Mouse (Mus musculus) forebrain, embryonic 13.5 days (tissue): ENCODE results near the gene Hmga1. TPM values are rescaled to one million over a fixed set of nuclear protein-coding genes. Genes with fewer than 3 reads are reported as not detected.

Source experiments
- ATAC-seq: fragments of 200-750 bp; cut with Nextera tagmentation; 2 replicates; pipeline ENCODE4 v1.8.0; 2017
- H3K27ac ChIP-seq: fragments of 300-500 bp; sonication (generic); 2 replicates; pipeline ENCODE4 v1.5.1; 2015; ENCODE audit warnings: inconsistent platforms, mild to moderate bottlenecking, moderate library complexity
- H3K27me3 ChIP-seq: fragments of 300-500 bp; sonication (generic); 2 replicates; pipeline ENCODE4 v1.6.1; 2015; ENCODE audit warnings: mild to moderate bottlenecking, inconsistent platforms
- H3K36me3 ChIP-seq: fragments of 300-500 bp; sonication (generic); 2 replicates; pipeline ENCODE4 v1.6.1; 2015; ENCODE audit warnings: mild to moderate bottlenecking, inconsistent platforms; ENCODE audit not compliant: poor library complexity, severe bottlenecking
- H3K4me1 ChIP-seq: fragments of 300-500 bp; sonication (generic); 2 replicates; pipeline ENCODE4 v1.6.1; 2015; ENCODE audit warnings: inconsistent platforms
- H3K4me2 ChIP-seq: fragments of 300-500 bp; sonication (generic); 2 replicates; pipeline ENCODE4 v1.6.1; 2015; ENCODE audit warnings: inconsistent platforms, mild to moderate bottlenecking, moderate library complexity
- H3K4me3 ChIP-seq: fragments of 300-500 bp; sonication (generic); 2 replicates; pipeline ENCODE4 v1.5.1; 2015; ENCODE audit warnings: mild to moderate bottlenecking, inconsistent platforms
- H3K9ac ChIP-seq: fragments of 300-500 bp; sonication (generic); 2 replicates; pipeline ENCODE4 v1.6.1; 2015; ENCODE audit warnings: mild to moderate bottlenecking, inconsistent platforms
- H3K9me3 ChIP-seq: fragments of 300-500 bp; sonication (generic); replicated peaks from 2 replicates; pipeline ENCODE4 v1.6.1; 2016; ENCODE audit warnings: inconsistent platforms
- WGBS: fragments of 180-500 bp; shearing (Covaris S2); methylation state at CpG from one replicate; pipeline ENCODE4 v1.1.7; 2015; 5-methylcytosine and 5-hydroxymethylcytosine counted together
- polyA plus RNA-seq: library from polyadenylated mRNA; unstranded; fragments of >200 nt; fragmentation: Nextera tagmentation; extraction: Ambion mirVana; gene quantifications from 2 replicates; pipeline ENCODE4 v1.2.1, GENCODE M21; 2015

The Hmga1 gene
- polyA plus RNA-seq, 1 experiment from 2014 or later = 147 TPM

GRCm38 (mm10) chr17:27600869-27601268 is 44.6 kb downstream of the Hmga1 start:
- 78% methylated on average over 5 of the region's 5 CpGs for WGBS
- ATAC-seq = no peak

GRCm38 (mm10) chr17:27603036-27603435 is 46.7 kb downstream of the Hmga1 start:
- no peak overlapping the region for H3K27ac ChIP-seq
- no peaks in the 10 kb centered on the region for H3K27me3 ChIP-seq
- H3K9me3 ChIP-seq = no peaks in the 10 kb centered on the region
- peaks cover 41% of the 10 kb centered on the region for H3K4me1 ChIP-seq
- H3K4me2 ChIP-seq = no peak overlapping the region
- H3K36me3 ChIP-seq = peaks cover 3% of the 10 kb centered on the region
- 85% methylated on average over 2 of the region's 2 CpGs for WGBS
- 0 out of 2 replicates have a peak overlapping the region, but pooled peaks have one; percentile 8 for H3K9ac ChIP-seq
- ATAC-seq = no peak
- H3K4me3 ChIP-seq = no peak overlapping the region

More at GRCm38 (mm10) chr17:27600869-27601268, 44.6 kb downstream of the Hmga1 start:
- peaks cover 13% of the 10 kb centered on the region for H3K36me3 ChIP-seq
- no peaks in the 10 kb centered on the region for H3K9me3 ChIP-seq
- H3K9ac ChIP-seq = no peak overlapping the region
- H3K4me2 ChIP-seq = no peak overlapping the region
- no peaks in the 10 kb centered on the region for H3K27me3 ChIP-seq
- H3K27ac ChIP-seq = peak overlapping the region; percentile 6; the same call in 1 of the 2 replicates
- H3K4me3 ChIP-seq = no peak overlapping the region
- peaks cover 46% of the 10 kb centered on the region for H3K4me1 ChIP-seq

GRCm38 (mm10) chr17:27603522-27604234 is 47.4 kb downstream of the Hmga1 start:
- H3K4me3 ChIP-seq = no peak overlapping the region
- H3K9ac ChIP-seq = 0 out of 2 replicates have a peak overlapping the region, but pooled peaks have one; percentile 8
- no peaks in the 10 kb centered on the region for H3K27me3 ChIP-seq
- H3K27ac ChIP-seq = no peak overlapping the region
- H3K9me3 ChIP-seq = no peaks in the 10 kb centered on the region
- H3K4me2 ChIP-seq = no peak overlapping the region
- ATAC-seq = no peak
- H3K36me3 ChIP-seq = peaks cover 8% of the 10 kb centered on the region
- 83% methylated on average over 21 of the region's 21 CpGs for WGBS
- peaks cover 41% of the 10 kb centered on the region for H3K4me1 ChIP-seq

- H3K4me1 ChIP-seq = peaks cover 44% of the 10 kb centered on the region
- H3K36me3 ChIP-seq = peaks cover 16% of the 10 kb centered on the region
- no peak overlapping the region for H3K4me2 ChIP-seq
- no peak for ATAC-seq
- H3K27me3 ChIP-seq = no peaks in the 10 kb centered on the region
- no peak overlapping the region for H3K4me3 ChIP-seq
- 86% methylated on average over 7 of the region's 7 CpGs for WGBS
- no peak overlapping the region for H3K9ac ChIP-seq
- H3K9me3 ChIP-seq = no peaks in the 10 kb centered on the region
- no peak overlapping the region for H3K27ac ChIP-seq
Measured at GRCm38 (mm10) chr17:27609576-27609975, 53.3 kb downstream of the Hmga1 start.

- 80% methylated on average over 10 of the region's 10 CpGs for WGBS
- Histone ChIP-seq H3K4me3 (no peak overlapping the region), H3K36me3 (peaks cover 17% of the 10 kb centered on the region), H3K4me2 (no peak overlapping the region), H3K4me1 (peaks cover 47% of the 10 kb centered on the region), H3K27me3 (no peaks in the 10 kb centered on the region), H3K9ac (no peak overlapping the region), H3K27ac (no peak overlapping the region), H3K9me3 (no peaks in the 10 kb centered on the region)
- no peak for ATAC-seq
Measured at GRCm38 (mm10) chr17:27610679-27611518, 54.6 kb downstream of the Hmga1 start.

- 75% methylated on average over 3 of the region's 3 CpGs for WGBS
- no peaks in the 10 kb centered on the region for H3K27me3 ChIP-seq
- H3K4me2 ChIP-seq = no peak overlapping the region
- peaks cover 20% of the 10 kb centered on the region for H3K36me3 ChIP-seq
- no peak overlapping the region for H3K27ac ChIP-seq
- no peak overlapping the region for H3K4me3 ChIP-seq
- no peak for ATAC-seq
- H3K4me1 ChIP-seq = peaks cover 44% of the 10 kb centered on the region
- H3K9ac ChIP-seq = no peak overlapping the region
- H3K9me3 ChIP-seq = no peaks in the 10 kb centered on the region
Measured at GRCm38 (mm10) chr17:27611519-27611884, 55.2 kb downstream of the Hmga1 start.

- Histone ChIP-seq H3K36me3 (peaks cover 25% of the 10 kb centered on the region), H3K4me2 (no peak overlapping the region), H3K9ac (no peak overlapping the region), H3K9me3 (peaks cover 2% of the 10 kb centered on the region; the same call in 1 of the 2 replicates), H3K4me3 (no peak overlapping the region), H3K4me1 (peaks cover 44% of the 10 kb centered on the region), H3K27me3 (no peaks in the 10 kb centered on the region), H3K27ac (no peak overlapping the region)
- WGBS = 80% methylated on average over 5 of the region's 5 CpGs
- ATAC-seq = no peak
Measured at GRCm38 (mm10) chr17:27611994-27612393, 55.7 kb downstream of the Hmga1 start.

GRCm38 (mm10) chr17:27613016-27613415 is 56.7 kb downstream of the Hmga1 start:
- no peak for ATAC-seq
- 66% methylated on average over 4 of the region's 4 CpGs for WGBS
- no peak overlapping the region for H3K4me3 ChIP-seq
- H3K9ac ChIP-seq = 0 out of 2 replicates have a peak overlapping the region, but pooled peaks have one; percentile 1
- no peak overlapping the region for H3K27ac ChIP-seq
- peaks cover 12% of the 10 kb centered on the region for H3K9me3 ChIP-seq
- H3K36me3 ChIP-seq = peaks cover 32% of the 10 kb centered on the region
- peaks cover 44% of the 10 kb centered on the region for H3K4me1 ChIP-seq
- no peak overlapping the region for H3K4me2 ChIP-seq
- no peaks in the 10 kb centered on the region for H3K27me3 ChIP-seq

Other genes starting within 250 kb of the Hmga1 start
- 2.2 and 2.4 TPM in 2 replicates for gene Grm4, start 35.1 kb upstream of the Hmga1 start, polyA plus RNA-seq
- gene AI413582, start 9.3 kb downstream of the Hmga1 start, polyA plus RNA-seq = 22.2 and 25.2 TPM in 2 replicates
- gene Nudt3, start 67.0 kb downstream of the Hmga1 start, polyA plus RNA-seq = 191 and 196 TPM in 2 replicates
- not detected in 2 replicates for gene RPS10-NUDT3, start 78.7 kb downstream of the Hmga1 start, polyA plus RNA-seq
- gene Rps10, start 80.2 kb downstream of the Hmga1 start, polyA plus RNA-seq = 659 and 777 TPM in 2 replicates
- 14.8 and 18.2 TPM in 2 replicates for gene Pacsin1, start 99.0 kb downstream of the Hmga1 start, polyA plus RNA-seq
- gene Spdef, start 172.5 kb downstream of the Hmga1 start, polyA plus RNA-seq = 0.38 and 0.75 TPM in 2 replicates